Mouse (Mus musculus): ENCODE data around the gene Psme1.

Gene Psme1

GRCm38 (mm10) chr14:55577871-55578667, at the start of gene Psme1:
Gene Psme1 (plus strand): TSS chr14:55578123.
- peak; percentile 90 to 91 for DNase-seq (ENCODE audit: low spot score in 2 of 2)

GRCm38 (mm10) chr14:55536116-55536745, 41.7 kb upstream of the Psme1 start:
- DNase-seq (ENCODE audit: low spot score in 2 of 2): no peak

- DNase-seq (ENCODE audit: low spot score in 2 of 2): peak; percentile 83 to 84
These were observed 37.7 kb upstream of the Psme1 start, which contains the start of gene Pck2 for GRCm38 (mm10) chr14:55540067-55540786. Gene Pck2 (plus strand): TSS chr14:55540266.

DNA sequence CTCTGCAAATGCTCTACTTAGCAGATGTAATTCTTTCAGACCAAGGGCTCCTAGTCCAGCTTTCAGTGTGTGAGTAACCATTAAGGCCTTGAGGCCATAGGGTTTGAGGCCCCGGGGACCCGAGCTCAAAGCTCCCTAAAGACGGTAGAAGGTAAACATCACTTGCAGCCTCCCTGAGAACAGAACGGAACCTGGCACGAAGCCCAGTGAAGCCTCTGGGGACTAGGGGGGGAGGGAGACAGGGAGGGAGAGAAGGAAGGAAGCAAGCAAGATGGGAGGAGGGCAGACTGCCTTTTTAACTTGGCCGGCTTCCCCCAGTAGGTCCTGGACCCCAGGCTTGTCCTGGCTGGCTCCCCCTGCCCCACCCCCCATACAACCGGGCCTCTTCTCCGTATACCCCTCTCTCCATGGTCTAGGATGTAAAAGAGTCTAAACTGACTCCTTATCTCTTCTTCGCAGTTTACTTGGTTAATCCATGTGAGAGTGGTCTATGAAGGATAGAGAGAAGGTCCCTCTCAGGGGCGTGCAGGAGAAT, 37.1 kb upstream of the Psme1 start:
- peak; percentile 81 to 87 for DNase-seq (ENCODE audit: low spot score in 2 of 2)

DNA sequence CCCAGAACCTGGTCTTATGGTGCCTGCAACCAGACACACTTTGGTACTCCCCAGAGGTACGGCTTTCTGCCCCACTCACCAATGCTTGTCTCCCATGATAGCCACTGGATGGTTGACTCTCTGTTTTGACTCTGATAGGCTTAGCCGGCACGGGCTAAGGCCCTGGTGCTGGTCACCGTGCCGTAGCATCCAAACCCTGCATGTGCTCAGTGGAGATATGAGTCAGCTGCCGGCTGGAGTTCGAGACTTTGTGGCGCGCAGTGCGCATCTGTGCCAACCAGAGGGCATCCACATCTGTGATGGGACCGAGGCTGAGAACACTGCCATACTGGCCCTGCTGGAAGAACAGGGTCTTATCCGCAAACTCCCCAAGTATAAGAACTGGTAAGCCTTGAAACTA, 35.7 kb upstream of the Psme1 start:
- DNase-seq (ENCODE audit: low spot score in 2 of 2): no peak

GRCm38 (mm10) chr14:55544334-55544733, 33.6 kb upstream of the Psme1 start:
- no peak for DNase-seq (ENCODE audit: low spot score in 2 of 2)

DNA sequence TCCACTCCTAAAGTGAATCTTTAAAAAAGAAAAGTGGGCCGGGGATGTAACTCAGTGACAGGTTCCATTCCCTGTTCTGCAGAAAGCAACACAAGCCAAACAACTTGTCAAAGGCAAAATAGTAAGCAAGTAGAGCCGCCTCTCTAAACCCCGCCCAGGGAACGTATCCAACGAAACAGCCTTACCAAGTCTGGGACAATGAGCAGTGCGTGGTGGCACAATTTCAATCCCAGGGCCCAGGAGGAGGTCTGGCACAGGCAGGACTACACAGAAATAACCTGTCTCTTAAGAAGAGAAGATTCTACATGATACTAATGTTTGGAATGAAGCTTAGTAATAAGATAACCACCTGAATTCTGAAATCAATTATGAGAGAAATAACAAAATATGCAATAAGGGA, 27.7 kb upstream of the Psme1 start:
- no peak for DNase-seq (ENCODE audit: low spot score in 2 of 2)

DNA sequence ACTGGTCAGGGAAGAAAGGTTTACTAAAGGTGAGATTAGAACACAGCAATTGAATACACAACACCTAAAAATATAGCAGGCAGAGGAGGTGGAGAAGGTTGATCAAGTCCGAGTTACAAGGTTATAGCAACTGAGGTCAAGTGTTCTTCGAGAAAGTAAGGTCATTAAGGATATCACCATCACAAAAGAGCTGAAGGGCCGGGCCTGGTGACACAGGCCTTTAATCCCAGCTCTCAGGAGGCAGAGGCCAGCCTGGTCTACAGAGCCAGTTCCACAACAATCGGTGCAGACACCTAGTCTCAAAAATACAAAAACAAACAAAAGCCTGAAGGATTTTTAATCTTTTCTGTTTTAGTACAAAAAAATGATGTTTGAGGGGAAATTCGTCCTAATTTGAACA, 26.6 kb upstream of the Psme1 start:
- DNase-seq (ENCODE audit: low spot score in 2 of 2): no peak

GRCm38 (mm10) chr14:55551794-55552193, 26.1 kb upstream of the Psme1 start:
- no peak for DNase-seq (ENCODE audit: low spot score in 2 of 2)

DNA sequence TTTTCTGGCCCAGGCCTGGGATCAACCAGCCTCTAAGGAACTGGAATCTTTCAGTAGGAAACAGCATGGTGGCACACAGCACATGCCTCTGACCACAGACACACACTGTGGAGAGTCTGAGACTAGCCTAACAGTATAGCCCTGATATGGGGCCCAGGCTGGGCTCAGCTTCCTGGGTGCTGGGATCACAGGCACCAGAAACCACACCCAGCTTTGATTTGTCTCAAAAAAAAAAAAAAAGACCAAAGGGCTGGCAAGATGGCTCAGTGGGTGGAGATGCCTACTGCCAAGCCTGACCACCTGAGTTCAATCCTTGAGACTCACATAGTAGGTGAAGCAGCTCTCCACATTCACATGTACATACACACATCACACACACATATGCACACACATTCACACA, 23.3 kb upstream of the Psme1 start:
- DNase-seq (ENCODE audit: low spot score in 2 of 2): no peak

DNA sequence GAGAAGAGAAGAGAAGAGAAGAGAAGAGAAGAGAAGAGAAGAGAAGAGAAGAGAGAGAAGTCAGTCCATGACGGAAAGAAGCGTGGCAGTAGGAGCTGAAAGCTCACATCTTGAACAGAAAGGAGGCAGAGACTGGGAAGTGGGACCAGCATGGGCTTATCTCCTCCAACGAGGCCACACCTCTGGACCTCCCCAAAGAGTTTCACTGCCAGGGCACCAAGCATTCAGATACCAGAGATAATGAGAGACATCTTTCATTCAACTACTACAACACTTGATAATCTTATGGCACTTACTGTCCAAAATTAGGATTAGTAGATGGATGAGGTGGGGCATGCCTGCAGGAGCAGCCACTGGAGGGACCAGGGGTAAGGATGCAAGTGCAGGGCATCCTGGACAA, 22.1 kb upstream of the Psme1 start:
- no peak for DNase-seq (ENCODE audit: low spot score in 2 of 2)

DNA sequence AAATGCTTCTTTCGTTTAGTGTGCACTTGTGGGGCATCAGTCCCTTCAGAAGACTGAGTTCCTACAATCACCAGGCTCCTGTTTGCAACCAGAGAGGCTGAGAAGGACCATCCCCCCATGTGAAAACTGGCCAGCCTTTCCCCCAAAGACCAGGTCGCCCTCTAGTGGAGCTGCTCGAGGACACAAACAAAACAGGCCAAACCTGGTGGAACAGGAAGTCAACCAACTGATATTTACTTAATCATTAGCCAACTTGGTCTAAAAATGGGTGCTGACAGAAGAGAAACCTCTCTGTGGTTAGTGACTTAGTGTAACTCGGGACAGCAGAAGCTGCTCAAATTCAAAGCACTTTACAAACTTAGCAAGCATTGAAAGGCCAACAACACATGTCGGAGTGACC, 20.9 kb upstream of the Psme1 start:
- DNase-seq (ENCODE audit: low spot score in 2 of 2): peak; percentile 77 to 84

DNA sequence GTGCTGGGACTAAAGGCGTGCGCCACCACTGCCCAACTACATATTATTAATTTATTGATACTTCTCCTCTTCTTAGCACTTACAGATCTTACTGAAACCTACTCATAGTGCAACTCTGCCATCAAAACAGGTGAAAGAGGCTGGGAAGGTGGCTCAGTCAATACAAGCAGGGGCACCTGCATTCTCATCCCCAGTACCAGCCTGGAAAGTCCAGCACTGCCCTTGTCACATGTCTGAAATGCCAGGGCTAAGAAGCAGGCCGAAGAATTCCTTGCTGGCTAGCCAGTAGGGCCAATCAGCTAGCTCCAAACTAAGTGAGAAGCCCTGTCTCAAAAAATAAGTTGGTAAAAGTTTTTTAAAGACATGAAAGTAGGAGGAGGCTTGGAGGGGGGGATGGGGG, 20.3 kb upstream of the Psme1 start:
- no peak for DNase-seq (ENCODE audit: low spot score in 2 of 2)

- DNase-seq (ENCODE audit: low spot score in 2 of 2): no peak
These were observed 19.0 kb upstream of the Psme1 start for GRCm38 (mm10) chr14:55558740-55559448.

DNA sequence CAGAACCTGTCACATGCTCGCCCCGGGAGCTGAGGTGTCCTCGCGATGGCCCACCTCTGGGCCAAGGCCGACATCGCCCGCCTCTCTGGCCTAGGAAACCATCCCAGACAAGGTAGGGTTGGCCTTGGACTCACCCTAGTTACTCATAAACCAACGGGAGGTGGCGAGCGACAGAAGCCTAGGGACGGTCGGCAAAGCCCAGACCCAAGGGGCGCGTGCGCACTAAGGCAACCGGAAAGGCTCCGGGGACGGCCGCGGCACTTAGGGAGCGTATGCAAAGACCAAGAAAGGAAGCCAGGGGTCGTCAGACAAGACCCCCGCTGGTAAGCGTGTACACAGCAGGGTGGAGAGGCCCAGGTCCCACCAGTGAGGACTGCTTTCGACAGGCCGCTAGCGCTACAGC, 18.1 kb upstream of the Psme1 start, which contains the start of gene Dcaf11:
Gene Dcaf11 (plus strand): TSS at position 208 of the 403 bp plus-strand sequence.
- DNase-seq (ENCODE audit: low spot score in 2 of 2): peak; percentile 94 to 95

DNA sequence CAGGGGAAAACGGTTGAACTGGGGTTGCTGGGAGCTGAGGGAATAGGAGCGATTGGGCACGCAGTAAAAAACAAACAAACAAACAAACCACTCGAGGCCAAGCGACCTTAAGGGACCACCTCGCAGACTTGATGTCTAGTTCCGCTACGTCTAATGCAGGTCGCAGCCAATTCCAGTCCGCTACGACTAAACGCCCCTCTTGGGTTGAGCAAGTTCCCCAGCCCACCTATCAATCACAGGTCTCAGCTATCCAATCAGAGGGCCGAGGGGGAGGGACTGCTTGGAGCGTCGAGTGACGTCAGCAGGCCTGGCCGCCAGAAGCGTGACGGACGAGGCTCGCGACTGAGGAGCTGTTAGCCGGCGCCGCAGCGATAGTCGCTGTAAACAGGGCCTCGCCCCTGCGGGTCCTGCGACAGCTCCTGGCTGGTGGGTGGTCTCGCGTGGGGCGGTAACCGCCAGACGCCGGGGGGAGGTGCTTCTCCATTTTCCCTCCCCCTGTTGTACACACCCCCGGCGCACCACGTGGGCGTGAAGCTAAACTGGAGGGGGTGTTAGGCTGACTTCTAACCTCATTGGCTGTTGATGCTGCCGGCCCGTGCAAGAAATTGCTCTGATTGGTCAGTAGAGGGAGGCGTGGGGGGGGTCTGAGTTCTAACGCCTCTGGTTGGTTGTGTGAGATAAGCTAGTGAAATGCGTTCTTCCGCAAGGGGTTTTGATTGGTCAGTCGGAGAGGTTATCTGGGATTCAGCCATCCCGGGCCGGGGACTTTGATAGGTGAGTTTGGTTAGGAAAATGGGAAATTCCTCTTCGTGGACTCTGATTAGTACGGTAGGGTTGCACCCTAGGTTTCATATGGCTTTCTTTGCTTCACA, 17.5 kb upstream of the Psme1 start, which contains the start of gene A730061H03Rik:
Gene A730061H03Rik (minus strand): TSS at position 205 of the 872 bp plus-strand sequence.
- DNase-seq (ENCODE audit: low spot score in 2 of 2): peak; percentile 99 to 100

DNA sequence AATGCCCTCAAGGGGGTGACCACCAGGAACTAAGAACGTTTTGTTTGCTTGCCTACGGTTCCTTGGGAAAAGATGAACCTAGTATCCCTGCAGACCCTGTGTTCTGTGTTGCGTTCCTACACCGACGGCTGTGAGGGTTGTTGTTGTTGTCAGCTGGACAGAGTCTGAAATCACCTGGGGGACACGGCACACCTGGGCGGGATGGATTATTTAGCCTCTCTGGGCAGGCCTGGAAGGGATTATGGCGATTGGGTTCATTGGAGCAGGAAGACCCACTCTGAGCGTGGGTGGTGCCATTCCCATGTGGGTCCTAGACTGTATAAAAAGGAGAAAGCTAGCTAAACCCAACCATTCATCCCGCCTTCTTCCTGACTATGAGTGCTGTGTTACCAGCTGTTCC, 16.1 kb upstream of the Psme1 start:
- DNase-seq (ENCODE audit: low spot score in 2 of 2): no peak

DNA sequence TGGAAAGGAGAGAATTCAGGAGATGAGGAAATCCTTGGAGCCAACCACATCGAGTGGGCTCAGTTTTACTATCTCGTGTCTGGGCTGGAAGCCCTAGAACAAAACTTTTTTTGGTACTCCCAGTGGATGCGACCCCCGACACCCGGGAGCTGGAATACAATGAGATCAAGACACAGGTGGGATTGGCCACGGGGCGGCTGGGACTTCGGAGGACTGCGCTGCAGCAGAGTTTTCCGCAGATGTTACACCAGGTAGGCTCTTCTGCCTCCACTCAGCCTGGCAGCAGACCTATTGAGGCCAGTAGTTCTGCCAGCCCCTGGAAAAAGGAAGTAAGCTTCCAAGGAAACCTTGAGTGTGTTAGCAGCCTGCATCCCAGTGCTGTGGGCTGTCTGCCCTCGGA, 14.7 kb upstream of the Psme1 start:
- DNase-seq (ENCODE audit: low spot score in 2 of 2): no peak

GRCm38 (mm10) chr14:55565748-55566147, 12.2 kb upstream of the Psme1 start:
- no peak for DNase-seq (ENCODE audit: low spot score in 2 of 2)

- DNase-seq (ENCODE audit: low spot score in 2 of 2): no peak
These were observed 10.4 kb upstream of the Psme1 start for GRCm38 (mm10) chr14:55567496-55567895.

GRCm38 (mm10) chr14:55570588-55570987, 7.3 kb upstream of the Psme1 start:
- no peak for DNase-seq (ENCODE audit: low spot score in 2 of 2)

Data from right cerebral cortex, postnatal 10 days (tissue).